Mouse (Mus musculus) bone marrow, adult 2 months (tissue): ENCODE data around the gene Ethe1.

Experiments
- CTCF ChIP-seq: fragments of 200-500 bp; IDR thresholded peaks from 2 replicates; pipeline ENCODE4 v1.5.1; 2011; ENCODE audit warnings: low read length, control low read depth; ENCODE audit not compliant: control insufficient read depth, insufficient read depth
- POLR2A ChIP-seq: fragments of 200-500 bp; IDR thresholded peaks from 2 replicates; pipeline ENCODE4 v1.6.1; 2011; ENCODE audit warnings: low read depth, mild to moderate bottlenecking, control low read depth, low read length, borderline replicate concordance; ENCODE audit not compliant: control insufficient read depth

GRCm38 (mm10) chr7:24574224-24574796, 13.0 kb upstream of the Ethe1 start:
- no peak for TF ChIP-seq CTCF
- no peak for TF ChIP-seq POLR2A
